Mouse (Mus musculus): Measurements from ENCODE around the gene Map2k6.

Map2k6 gene

GRCm38 (mm10) chr11:110450091-110450757, 51.3 kb downstream of the Map2k6 start:
- in situ Hi-C loops (cut with MboI, MseI): no loop called here

- in situ Hi-C loops (cut with MboI, MseI): no loop called here
These were observed 51.8 kb downstream of the Map2k6 start for GRCm38 (mm10) chr11:110450758-110451121.

- in situ Hi-C loops (cut with MboI, MseI): no loop called here
These were observed 52.7 kb downstream of the Map2k6 start for GRCm38 (mm10) chr11:110451590-110451989.

GRCm38 (mm10) chr11:110453445-110454154, 54.7 kb downstream of the Map2k6 start:
- in situ Hi-C loops (cut with MboI, MseI): no loop called here

- in situ Hi-C loops (cut with MboI, MseI): no loop called here
These were observed 58.6 kb downstream of the Map2k6 start for GRCm38 (mm10) chr11:110457441-110457912.

GRCm38 (mm10) chr11:110460480-110460879, 61.6 kb downstream of the Map2k6 start:
- in situ Hi-C loops (cut with MboI, MseI): no loop called here

- in situ Hi-C loops (cut with MboI, MseI): no loop called here
These were observed 62.8 kb downstream of the Map2k6 start for GRCm38 (mm10) chr11:110461560-110462331.

- in situ Hi-C loops (cut with MboI, MseI): no loop called here
These were observed 64.2 kb downstream of the Map2k6 start for GRCm38 (mm10) chr11:110462975-110463578.

GRCm38 (mm10) chr11:110463801-110464200, 64.9 kb downstream of the Map2k6 start:
- in situ Hi-C loops (cut with MboI, MseI): no loop called here

GRCm38 (mm10) chr11:110469054-110469453, 70.1 kb downstream of the Map2k6 start:
- in situ Hi-C loops (cut with MboI, MseI): no loop called here

- in situ Hi-C loops (cut with MboI, MseI): no loop called here
These were observed 71.8 kb downstream of the Map2k6 start for GRCm38 (mm10) chr11:110470561-110471273.

- in situ Hi-C loops (cut with MboI, MseI): no loop called here
These were observed 72.4 kb downstream of the Map2k6 start for GRCm38 (mm10) chr11:110471362-110471761.

- in situ Hi-C loops (cut with MboI, MseI): no loop called here
These were observed 73.2 kb downstream of the Map2k6 start for GRCm38 (mm10) chr11:110472078-110472477.

GRCm38 (mm10) chr11:110473495-110473894, 74.6 kb downstream of the Map2k6 start:
- in situ Hi-C loops (cut with MboI, MseI): no loop called here

GRCm38 (mm10) chr11:110476361-110477151, 77.6 kb downstream of the Map2k6 start:
- in situ Hi-C loops (cut with MboI, MseI): no loop called here

- in situ Hi-C loops (cut with MboI, MseI): no loop called here
These were observed 79.3 kb downstream of the Map2k6 start for GRCm38 (mm10) chr11:110477961-110478869.

GRCm38 (mm10) chr11:110478978-110479384, 80.1 kb downstream of the Map2k6 start:
- in situ Hi-C loops (cut with MboI, MseI): no loop called here

GRCm38 (mm10) chr11:110481406-110481805, 82.5 kb downstream of the Map2k6 start:
- in situ Hi-C loops (cut with MboI, MseI): loop anchor here (5.0 kb wide), 1 partner anchor 114 kb away; no protein-coding TSS in a partner anchor

- in situ Hi-C loops (cut with MboI, MseI): loop anchor here (5.0 kb wide), 1 partner anchor 115 kb away; no protein-coding TSS in a partner anchor
These were observed 83.3 kb downstream of the Map2k6 start for GRCm38 (mm10) chr11:110482176-110482575.
